Mouse (Mus musculus) bone marrow, adult 2 months (tissue): ENCODE data around the gene Txndc17. TPM values are rescaled to one million over a fixed set of nuclear protein-coding genes. Genes with fewer than 3 reads are reported as not detected.
"Not testable (repeated sequence)": the region's sequence is repeated elsewhere in the genome, so short reads cannot be mapped to it uniquely, and the experiment has no call there.

Experiments
- H3K27ac ChIP-seq: fragments of 200-500 bp; 2 replicates; pipeline ENCODE4 v1.5.1; 2012; ENCODE audit warnings: low read depth, mild to moderate bottlenecking, control low read depth, inconsistent platforms, low read length; ENCODE audit not compliant: control insufficient read depth, poor library complexity, insufficient read depth
- H3K4me1 ChIP-seq: fragments of 200-500 bp; 2 replicates; pipeline ENCODE4 v1.6.1; 2011; ENCODE audit warnings: low read length; ENCODE audit not compliant: control insufficient read depth, insufficient read depth
- H3K4me3 ChIP-seq: fragments of 200-500 bp; replicated peaks from 2 replicates; pipeline ENCODE3; 2011; ENCODE audit warnings: mild to moderate bottlenecking, low read depth, low read length, control low read depth; ENCODE audit not compliant: control insufficient read depth
- CTCF ChIP-seq: fragments of 200-500 bp; IDR thresholded peaks from 2 replicates; pipeline ENCODE4 v1.5.1; 2011; ENCODE audit warnings: low read length, control low read depth; ENCODE audit not compliant: control insufficient read depth, insufficient read depth
- POLR2A ChIP-seq: fragments of 200-500 bp; IDR thresholded peaks from 2 replicates; pipeline ENCODE4 v1.6.1; 2011; ENCODE audit warnings: low read depth, mild to moderate bottlenecking, control low read depth, low read length, borderline replicate concordance; ENCODE audit not compliant: control insufficient read depth
- WGBS: fragments of 180-500 bp; shearing (Covaris S2); methylation state at CpG from one replicate; pipeline ENCODE4 v1.1.7; 2018; 5-methylcytosine and 5-hydroxymethylcytosine counted together
- polyA plus RNA-seq: library from polyadenylated mRNA; stranded (reverse); fragments of >200 nt; gene quantifications from 2 replicates; pipeline ENCODE4 v1.2.4, GENCODE M21; 2011; ENCODE audit warnings: low replicate concordance; ENCODE audit not compliant: missing spikeins, insufficient read depth, insufficient read length

The Txndc17 gene
- polyA plus RNA-seq = 29.1 and 49.0 TPM in 2 replicates

DNA sequence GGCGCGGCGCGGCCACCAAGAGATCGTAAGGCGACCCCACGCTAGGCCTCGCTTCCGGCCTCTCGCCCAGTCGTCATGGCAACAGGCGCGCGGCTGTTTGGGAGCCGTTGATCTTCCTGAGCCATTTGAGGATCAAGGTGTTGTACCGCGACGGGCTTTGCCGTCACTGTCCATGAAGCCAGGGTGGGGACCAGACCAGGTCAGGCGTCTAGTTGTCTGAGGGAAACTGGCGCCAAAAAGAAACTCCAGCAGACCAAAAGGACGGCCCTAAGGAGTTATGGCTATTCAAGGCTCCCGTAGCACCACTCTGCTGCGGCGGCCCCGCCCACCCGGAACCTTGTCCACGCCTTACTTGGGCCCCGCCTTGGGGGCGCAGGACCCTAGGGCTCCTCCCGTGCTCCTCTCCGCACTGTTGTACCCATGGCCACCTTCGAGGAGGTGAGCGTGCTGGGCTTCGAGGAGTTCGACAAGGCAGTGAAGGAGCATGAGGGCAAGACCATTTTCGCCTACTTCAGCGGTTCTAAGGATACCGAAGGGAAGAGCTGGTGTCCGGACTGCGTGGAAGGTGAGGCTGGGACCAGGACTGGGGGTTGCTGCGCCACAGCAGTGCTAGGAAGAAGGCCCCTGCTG, at the start of gene Txndc17, which contains the start of gene 4933427D14Rik:
Txndc17 (plus strand) TSS at position 344 of the 630 bp plus-strand sequence.
4933427D14Rik (minus strand) TSS at position 256 of the 630 bp plus-strand sequence.
- H3K4me1 ChIP-seq = peaks cover 9% of the 10 kb centered on the region
- WGBS = under 1% methylated on average over 42 of the region's 42 CpGs
- H3K27ac ChIP-seq = peak within 1 kb of the TSS; percentile 43
- peak within 1 kb of the TSS; percentile 99 for H3K4me3 ChIP-seq
- TF ChIP-seq CTCF (no peak), POLR2A (peak; percentile 53; the same call in 1 of the 2 replicates)

DNA sequence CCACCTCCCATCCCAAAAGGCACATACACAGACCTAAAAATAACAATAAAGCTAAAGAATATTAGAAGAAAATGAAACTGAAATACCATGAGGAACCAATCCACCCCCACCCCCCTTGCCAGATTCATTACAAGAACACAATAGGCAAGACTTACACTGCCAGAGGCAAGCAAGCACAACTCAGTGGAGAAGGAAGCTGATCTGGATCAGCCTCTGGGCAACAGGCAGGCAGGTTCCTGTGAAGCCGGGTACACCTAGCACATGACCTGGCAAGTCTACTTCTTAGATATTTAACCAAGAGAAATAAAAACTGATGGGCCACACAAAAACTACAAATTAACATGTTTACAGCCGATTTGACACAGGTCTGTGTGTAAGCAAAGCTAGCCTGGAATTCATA, 44.1 kb upstream of the Txndc17 start:
- WGBS = 86% methylated on average over 2 of the region's 2 CpGs
- TF ChIP-seq CTCF (no peak), POLR2A (no peak)
- H3K4me3 ChIP-seq = no peak overlapping the region
- no peaks in the 10 kb centered on the region for H3K4me1 ChIP-seq
- no peak overlapping the region for H3K27ac ChIP-seq

DNA sequence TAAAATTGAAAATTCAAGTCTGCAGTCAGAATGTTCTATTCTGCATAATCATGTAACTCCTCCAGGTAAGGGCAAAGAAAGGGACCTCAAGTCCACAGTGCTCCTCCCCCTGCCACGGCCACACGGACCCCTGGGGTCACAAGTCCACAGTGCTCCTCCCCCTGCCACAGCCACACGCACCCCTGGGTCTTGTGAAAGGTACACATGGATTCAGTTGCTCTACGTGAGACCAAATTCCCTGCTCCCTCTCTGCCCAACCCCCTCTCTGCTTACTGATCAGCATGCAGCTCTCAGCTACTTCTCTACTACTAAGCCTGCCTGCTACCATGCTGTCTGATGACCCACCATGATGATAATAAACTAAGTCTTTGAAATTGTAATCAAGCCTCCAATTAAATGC, 37.5 kb upstream of the Txndc17 start:
- no peaks in the 10 kb centered on the region for H3K4me1 ChIP-seq
- H3K27ac ChIP-seq = no peak overlapping the region
- WGBS = 85% methylated on average over 4 of the region's 4 CpGs
- TF ChIP-seq CTCF = no peak
- no peak for TF ChIP-seq POLR2A
- no peak overlapping the region for H3K4me3 ChIP-seq

DNA sequence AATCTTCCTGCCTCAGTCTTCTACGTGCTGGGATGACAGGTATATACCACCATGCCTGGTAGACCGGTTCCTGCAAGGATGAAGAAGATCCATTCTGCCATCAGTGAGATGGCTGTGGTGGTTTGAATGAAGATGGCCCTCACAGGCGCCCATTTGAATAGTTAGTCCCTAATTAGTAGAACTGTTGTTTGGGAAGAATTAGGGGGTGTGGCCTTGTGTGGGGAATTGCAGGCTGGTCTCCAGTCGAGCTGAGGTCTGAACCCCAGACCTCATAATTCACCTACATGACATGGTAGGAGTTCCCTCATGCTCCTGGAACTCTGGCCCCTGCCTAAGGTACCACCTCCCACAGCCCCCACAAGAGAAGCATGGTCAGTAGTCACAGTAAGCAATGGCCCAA, 35.4 kb upstream of the Txndc17 start:
- H3K4me3 ChIP-seq, H3K27ac ChIP-seq, H3K4me1 ChIP-seq: not testable (repeated sequence)
- WGBS = 80% methylated on average over 4 of the region's 4 CpGs

DNA sequence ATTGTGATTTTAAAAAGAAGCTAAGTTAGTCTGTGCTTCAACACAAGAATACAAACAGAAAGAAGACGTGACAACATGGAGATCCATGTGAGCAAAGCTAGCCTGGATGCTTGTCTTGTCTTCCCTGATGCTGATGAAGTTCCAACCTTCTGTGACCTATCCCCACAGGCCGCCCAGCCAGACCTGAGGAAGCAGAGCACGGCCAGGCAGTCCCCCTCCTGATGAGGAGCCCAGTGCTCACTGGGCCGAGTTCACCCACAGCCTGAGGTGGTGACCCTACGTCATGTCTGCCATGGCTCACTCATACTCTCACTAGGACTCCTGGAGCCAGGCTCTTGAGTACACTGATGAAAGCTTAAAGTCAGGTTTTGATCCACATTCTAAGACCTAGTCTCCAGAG, 33.8 kb upstream of the Txndc17 start:
- 81% methylated on average over 5 of the region's 5 CpGs for WGBS
- Histone ChIP-seq H3K4me1 (no peaks in the 10 kb centered on the region), H3K27ac (no peak overlapping the region), H3K4me3 (no peak overlapping the region)
- TF ChIP-seq POLR2A (no peak), CTCF (no peak)

DNA sequence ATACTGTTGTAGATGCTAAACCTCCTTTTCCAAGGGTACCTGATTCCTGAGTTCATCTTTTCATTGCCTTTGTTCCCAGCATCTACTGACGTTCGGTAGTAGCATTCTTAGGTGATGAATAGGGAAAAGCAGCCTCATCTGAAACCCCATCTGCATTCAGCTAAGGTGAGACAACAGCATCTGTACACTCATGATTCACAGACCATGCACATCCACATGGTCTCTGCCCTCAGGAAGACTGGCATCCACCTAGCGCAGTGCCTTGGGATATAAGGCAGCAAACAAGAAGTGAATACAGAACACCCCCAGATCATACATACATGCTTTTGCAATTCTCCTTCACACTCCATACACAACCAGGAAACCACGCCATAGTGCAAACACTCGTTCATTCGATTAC, 32.6 kb upstream of the Txndc17 start:
- WGBS = 87% methylated on average over 6 of the region's 6 CpGs
- H3K27ac ChIP-seq = no peak overlapping the region
- no peak overlapping the region for H3K4me3 ChIP-seq
- TF ChIP-seq CTCF (no peak), POLR2A (no peak)
- no peaks in the 10 kb centered on the region for H3K4me1 ChIP-seq

DNA sequence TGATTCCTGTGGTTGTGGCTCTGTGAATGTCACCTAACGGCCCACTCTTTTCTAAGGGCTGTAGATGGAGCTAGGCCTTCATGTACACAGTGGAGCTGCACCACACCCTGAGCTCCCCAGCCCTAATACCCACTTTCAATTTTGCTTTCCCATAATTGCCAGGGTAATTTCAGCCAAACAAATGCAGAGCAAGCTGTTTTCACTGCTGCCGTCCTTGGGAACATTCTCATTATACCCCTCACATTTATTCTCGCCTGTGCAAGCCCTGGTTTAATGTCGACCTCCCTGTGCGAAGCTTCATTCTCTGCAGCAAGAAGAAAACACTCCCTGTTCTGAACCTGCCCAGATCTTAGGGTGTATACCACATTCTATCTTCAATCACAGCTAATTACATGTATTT, 31.4 kb upstream of the Txndc17 start:
- Histone ChIP-seq H3K4me3 (no peak overlapping the region), H3K4me1 (no peaks in the 10 kb centered on the region), H3K27ac (no peak overlapping the region)
- WGBS = 84% methylated on average over 5 of the region's 5 CpGs
- TF ChIP-seq POLR2A (no peak), CTCF (no peak)

DNA sequence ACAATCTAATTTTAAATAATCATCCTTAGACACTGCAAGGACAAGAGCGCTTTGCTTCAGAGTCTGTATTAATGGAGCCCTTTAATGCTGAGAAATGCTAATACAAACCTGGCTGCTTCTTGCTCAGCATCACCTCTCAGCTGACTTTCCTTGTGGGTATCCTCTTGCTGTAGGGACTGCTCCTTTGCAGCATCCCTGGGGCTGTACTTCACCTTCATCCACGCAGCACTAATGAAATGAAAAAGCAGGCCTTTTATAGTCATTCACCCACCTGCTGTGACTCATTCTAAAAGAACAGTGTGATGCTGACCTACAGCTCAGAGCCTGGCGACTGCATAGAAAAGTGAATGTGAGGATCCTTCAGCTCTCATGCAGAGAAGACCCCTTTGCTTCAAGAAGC, 30.8 kb upstream of the Txndc17 start:
- H3K4me3 ChIP-seq = no peak overlapping the region
- H3K4me1 ChIP-seq = no peaks in the 10 kb centered on the region
- H3K27ac ChIP-seq = no peak overlapping the region
- WGBS = 91% methylated on average over 3 of the region's 3 CpGs
- TF ChIP-seq POLR2A = no peak
- TF ChIP-seq CTCF = no peak

DNA sequence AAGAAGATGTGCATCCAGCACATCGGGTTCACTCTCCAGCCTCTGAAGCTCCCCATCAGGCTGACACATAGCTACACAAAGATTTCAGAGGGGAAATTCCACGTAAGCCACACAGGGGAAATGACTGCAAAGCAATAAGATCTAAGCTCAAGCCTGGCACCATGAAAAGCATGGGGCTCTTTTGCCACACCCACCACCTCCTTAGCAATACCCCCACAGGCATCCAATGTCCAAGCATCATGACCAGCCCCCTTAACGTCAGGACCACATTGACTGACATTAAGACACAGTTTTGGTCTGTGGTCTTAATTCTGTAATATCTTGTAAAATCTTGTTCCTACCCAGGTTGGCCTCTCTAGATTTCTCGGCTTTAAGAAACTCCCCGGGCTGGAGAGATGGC, 26.8 kb upstream of the Txndc17 start:
- Histone ChIP-seq H3K4me3 (no peak overlapping the region), H3K27ac (no peak overlapping the region), H3K4me1 (no peaks in the 10 kb centered on the region)
- TF ChIP-seq CTCF (no peak), POLR2A (no peak)
- WGBS = 86% methylated on average over 5 of the region's 5 CpGs
